Mouse (Mus musculus) lung, postnatal 0 days (tissue): ENCODE results near the gene Ephx1. TPM values are rescaled to one million over a fixed set of nuclear protein-coding genes. Genes with fewer than 3 reads are reported as not detected.
A peak's percentile ranks its signal among the peaks of the same experiment; 100 is the strongest.

ENCODE experiments used
- ATAC-seq: fragments of 200-750 bp; cut with Nextera tagmentation; 2 replicates; pipeline ENCODE4 v1.8.0; 2017; ENCODE audit warnings: moderate library complexity
- DNase-seq: peaks from one replicate; pipeline ENCODE4 v3.0.0-alpha.2; 2016; ENCODE audit warnings: low spot score
- H3K27ac ChIP-seq: fragments of 300-500 bp; sonication (generic); 2 replicates; pipeline ENCODE4 v1.5.1; 2014; ENCODE audit warnings: antibody characterized with exemption, mild to moderate bottlenecking, low read length, mixed read lengths
- H3K27me3 ChIP-seq: fragments of 300-500 bp; sonication (generic); replicated peaks from 2 replicates; pipeline ENCODE4 v1.6.1; 2014; ENCODE audit warnings: low read length, mixed read lengths; ENCODE audit not compliant: insufficient read depth
- H3K36me3 ChIP-seq: fragments of 300-500 bp; sonication (generic); 2 replicates; pipeline ENCODE4 v1.6.1; 2014; ENCODE audit warnings: low read length, mixed read lengths; ENCODE audit not compliant: insufficient read depth
- H3K4me1 ChIP-seq: fragments of 300-500 bp; sonication (generic); 2 replicates; pipeline ENCODE4 v1.6.1; 2014; ENCODE audit warnings: antibody characterized with exemption, low read depth, low read length, mixed read lengths; ENCODE audit not compliant: insufficient read depth
- H3K4me2 ChIP-seq: fragments of 300-500 bp; sonication (generic); replicated peaks from 2 replicates; pipeline ENCODE4 v1.6.1; 2014; ENCODE audit warnings: low read depth, mild to moderate bottlenecking, low read length, moderate library complexity, mixed read lengths
- H3K4me3 ChIP-seq: fragments of 300-500 bp; sonication (generic); 2 replicates; pipeline ENCODE4 v1.5.1; 2014; ENCODE audit warnings: low read depth, low read length
- H3K9ac ChIP-seq: fragments of 300-500 bp; sonication (generic); replicated peaks from 2 replicates; pipeline ENCODE4 v1.6.1; 2014; ENCODE audit warnings: low read depth, mild to moderate bottlenecking
- H3K9me3 ChIP-seq: fragments of 300-500 bp; sonication (generic); 2 replicates; pipeline ENCODE4 v1.6.1; 2016; ENCODE audit warnings: low read length, mixed read lengths
- CTCF ChIP-seq: IDR thresholded peaks from 2 replicates; pipeline ENCODE4 v1.5.1; 2016; ENCODE audit warnings: antibody characterized with exemption, mild to moderate bottlenecking
- EP300 ChIP-seq: IDR thresholded peaks from 2 replicates; pipeline ENCODE4 v1.6.1; 2016; ENCODE audit warnings: antibody characterized with exemption, mild to moderate bottlenecking, control low read depth
- WGBS: fragments of 180-500 bp; shearing (Covaris S2); extraction: QIAGEN DNeasy Blood & Tissue Kit; methylation state at CpG from one replicate; pipeline ENCODE4 v1.1.7; 2014; 5-methylcytosine and 5-hydroxymethylcytosine counted together
- polyA plus RNA-seq: library from polyadenylated mRNA; unstranded; fragments of >200 nt; fragmentation: Nextera tagmentation; extraction: Ambion mirVana; gene quantifications from 2 replicates; pipeline ENCODE4 v1.2.1, GENCODE M21; 2015

The Ephx1 gene
- polyA plus RNA-seq, 1 experiment from 2014 or later, result 29.4 TPM

- Histone ChIP-seq H3K9me3 (no peaks in the 10 kb centered on the region), H3K27ac (peak overlapping the region; percentile 87), H3K9ac (no peak overlapping the region), H3K36me3 (no peaks in the 10 kb centered on the region), H3K27me3 (no peaks in the 10 kb centered on the region), H3K4me1 (peaks cover 11% of the 10 kb centered on the region; the same call in 1 of the 2 replicates), H3K4me2 (no peak overlapping the region), H3K4me3 (no peak overlapping the region)
- ATAC-seq, result peak; percentile 19; the same call in 1 of the 2 replicates
- DNase-seq, result peak; percentile 69
- TF ChIP-seq CTCF (no peak), EP300 (no peak)
Observed at GRCm38 (mm10) chr1:181015558-181015957, 5.1 kb downstream of the Ephx1 start.

GRCm38 (mm10) chr1:181014731-181015500, 5.8 kb downstream of the Ephx1 start:
- H3K4me1 ChIP-seq, result peaks cover 14% of the 10 kb centered on the region; the same call in 1 of the 2 replicates
- H3K27me3 ChIP-seq, result no peaks in the 10 kb centered on the region
- no peak overlapping the region for H3K9ac ChIP-seq
- DNase-seq (peak; percentile 25), ATAC-seq (no peak)
- no peaks in the 10 kb centered on the region for H3K36me3 ChIP-seq
- 63% methylated on average over 6 of the region's 6 CpGs for WGBS
- no peak for TF ChIP-seq CTCF
- TF ChIP-seq EP300, result no peak
- H3K4me3 ChIP-seq, result no peak overlapping the region
- no peak overlapping the region for H3K4me2 ChIP-seq
- peak overlapping the region; percentile 87 for H3K27ac ChIP-seq
- no peaks in the 10 kb centered on the region for H3K9me3 ChIP-seq

- no peak for ATAC-seq
- Histone ChIP-seq H3K9ac (no peak overlapping the region), H3K27me3 (no peaks in the 10 kb centered on the region), H3K9me3 (no peaks in the 10 kb centered on the region), H3K36me3 (no peaks in the 10 kb centered on the region), H3K4me3 (no peak overlapping the region), H3K27ac (no peak overlapping the region), H3K4me1 (peaks cover 14% of the 10 kb centered on the region; the same call in 1 of the 2 replicates), H3K4me2 (no peak overlapping the region)
- TF ChIP-seq CTCF (no peak), EP300 (no peak)
- DNase-seq, result no peak
- 66% methylated on average over 6 of the region's 6 CpGs for WGBS
Observed at GRCm38 (mm10) chr1:181013446-181013845, 7.3 kb downstream of the Ephx1 start.

- Histone ChIP-seq H3K9me3 (no peaks in the 10 kb centered on the region), H3K4me1 (peaks cover 14% of the 10 kb centered on the region; the same call in 1 of the 2 replicates), H3K27ac (no peak overlapping the region), H3K4me2 (no peak overlapping the region), H3K36me3 (no peaks in the 10 kb centered on the region), H3K27me3 (no peaks in the 10 kb centered on the region), H3K9ac (no peak overlapping the region), H3K4me3 (no peak overlapping the region)
- ATAC-seq (no peak), DNase-seq (no peak)
- no peak for TF ChIP-seq EP300
- WGBS, result 71% methylated on average over 3 of the region's 3 CpGs
Observed at GRCm38 (mm10) chr1:181012416-181012815, 8.3 kb downstream of the Ephx1 start.

- WGBS, result 68% methylated on average over 5 of the region's 5 CpGs
- no peak overlapping the region for H3K4me2 ChIP-seq
- TF ChIP-seq CTCF (no peak), EP300 (no peak)
- DNase-seq, result no peak
- H3K9me3 ChIP-seq, result no peaks in the 10 kb centered on the region
- H3K4me1 ChIP-seq, result peaks cover 14% of the 10 kb centered on the region; the same call in 1 of the 2 replicates
- H3K4me3 ChIP-seq, result no peak overlapping the region
- H3K27ac ChIP-seq, result no peak overlapping the region
- H3K27me3 ChIP-seq, result no peaks in the 10 kb centered on the region
- H3K36me3 ChIP-seq, result no peaks in the 10 kb centered on the region
- H3K9ac ChIP-seq, result no peak overlapping the region
- ATAC-seq, result no peak
Observed at GRCm38 (mm10) chr1:181011601-181012000, 9.1 kb downstream of the Ephx1 start.

GRCm38 (mm10) chr1:181010171-181010932, 10.4 kb downstream of the Ephx1 start:
- no peak overlapping the region for H3K4me3 ChIP-seq
- ATAC-seq (peak; percentile 40), DNase-seq (peak; percentile 19)
- no peak for TF ChIP-seq CTCF
- TF ChIP-seq EP300, result no peak
- WGBS, result 44% methylated on average over 4 of the region's 4 CpGs
- no peak overlapping the region for H3K27ac ChIP-seq
- H3K4me2 ChIP-seq, result no peak overlapping the region
- no peaks in the 10 kb centered on the region for H3K36me3 ChIP-seq
- H3K4me1 ChIP-seq, result peaks cover 5% of the 10 kb centered on the region; the same call in 1 of the 2 replicates
- no peak overlapping the region for H3K9ac ChIP-seq
- H3K9me3 ChIP-seq, result no peaks in the 10 kb centered on the region
- H3K27me3 ChIP-seq, result no peaks in the 10 kb centered on the region
